Mouse (Mus musculus) neural tube, embryonic 14.5 days (tissue): ENCODE data around the gene Gpr87. TPM values are rescaled to one million over a fixed set of nuclear protein-coding genes. Genes with fewer than 3 reads are reported as not detected.

ENCODE experiments used
- ATAC-seq: fragments of 200-750 bp; cut with Nextera tagmentation; 2 replicates; pipeline ENCODE4 v1.8.0; 2017; ENCODE audit warnings: low read depth, mild to moderate bottlenecking, moderate TSS enrichment, moderate library complexity
- H3K27ac ChIP-seq: fragments of 300-500 bp; sonication (generic); 2 replicates; pipeline ENCODE4 v1.5.1; 2014; ENCODE audit warnings: low read depth, mild to moderate bottlenecking, control low read depth, low read length, moderate library complexity, mixed read lengths
- H3K27me3 ChIP-seq: fragments of 300-500 bp; sonication (generic); 2 replicates; pipeline ENCODE4 v1.6.1; 2014; ENCODE audit warnings: low read length; ENCODE audit not compliant: control insufficient read depth, insufficient read depth
- H3K36me3 ChIP-seq: fragments of 300-500 bp; sonication (generic); 2 replicates; pipeline ENCODE4 v1.6.1; 2014; ENCODE audit warnings: low read length, mixed read lengths; ENCODE audit not compliant: control insufficient read depth, insufficient read depth
- H3K4me1 ChIP-seq: fragments of 300-500 bp; sonication (generic); 2 replicates; pipeline ENCODE4 v1.6.1; 2014; ENCODE audit warnings: low read length; ENCODE audit not compliant: control insufficient read depth, insufficient read depth
- H3K4me2 ChIP-seq: fragments of 300-500 bp; sonication (generic); 2 replicates; pipeline ENCODE4 v1.6.1; 2014; ENCODE audit warnings: mild to moderate bottlenecking, low read depth, low read length, control low read depth
- H3K4me3 ChIP-seq: fragments of 300-500 bp; sonication (generic); 2 replicates; pipeline ENCODE4 v1.5.1; 2014; ENCODE audit warnings: low read depth, low read length, control low read depth, mixed read lengths
- H3K9ac ChIP-seq: fragments of 300-500 bp; sonication (generic); replicated peaks from 2 replicates; pipeline ENCODE4 v1.6.1; 2014; ENCODE audit warnings: low read depth, mild to moderate bottlenecking, control low read depth, low read length, mixed read lengths
- H3K9me3 ChIP-seq: fragments of 300-500 bp; sonication (generic); 2 replicates; pipeline ENCODE4 v1.6.1; 2016; ENCODE audit warnings: low read length; ENCODE audit not compliant: control insufficient read depth
- WGBS: fragments of 180-500 bp; shearing (Covaris S2); extraction: QIAGEN DNeasy Blood & Tissue Kit; methylation state at CpG from one replicate; pipeline ENCODE4 v1.1.7; 2014; 5-methylcytosine and 5-hydroxymethylcytosine counted together
- polyA plus RNA-seq: library from polyadenylated mRNA; unstranded; fragments of >200 nt; fragmentation: Nextera tagmentation; extraction: Ambion mirVana; gene quantifications from 2 replicates; pipeline ENCODE4 v1.2.1, GENCODE M21; 2014

Gpr87 gene
- polyA plus RNA-seq, 1 experiment from 2014 or later = 0.46 TPM

DNA sequence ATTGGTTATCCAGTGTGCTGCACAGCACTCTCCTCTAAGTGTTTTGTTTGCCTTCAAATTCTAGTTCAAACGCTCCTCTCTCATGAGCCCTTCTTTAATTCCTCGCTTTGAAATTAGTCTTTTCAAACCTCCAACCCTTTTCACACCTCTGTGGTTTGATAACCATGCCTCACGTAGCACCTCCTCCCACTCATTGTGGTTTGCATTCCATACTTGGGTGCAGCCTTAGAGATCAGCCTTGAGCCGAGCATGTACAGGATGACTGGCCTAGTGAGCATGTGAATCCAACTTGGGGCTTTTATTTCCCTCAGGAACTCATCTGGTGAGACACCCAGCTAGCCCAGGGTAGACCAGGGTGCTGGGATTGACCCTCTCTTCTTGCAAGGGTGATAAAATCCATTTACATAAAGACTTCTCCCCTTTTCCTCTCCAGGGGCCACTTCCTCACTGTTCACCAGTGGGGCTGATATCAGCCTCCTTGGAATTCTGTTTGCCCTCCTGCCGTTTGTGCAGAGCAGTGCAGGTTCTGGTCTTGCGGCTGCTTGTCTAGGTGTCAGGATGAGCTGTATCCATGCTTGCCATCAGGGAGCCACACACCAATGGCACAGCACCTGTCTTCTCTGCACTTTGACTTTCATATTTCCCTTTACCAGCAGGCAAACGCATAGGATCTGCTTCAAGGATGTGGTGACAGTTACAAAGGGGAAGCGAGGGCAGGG is 9.1 kb upstream of the Gpr87 start:
- no peaks in the 10 kb centered on the region for H3K9me3 ChIP-seq
- ATAC-seq = no peak
- no peak overlapping the region for H3K4me2 ChIP-seq
- H3K27me3 ChIP-seq = no peaks in the 10 kb centered on the region
- no peak overlapping the region for H3K9ac ChIP-seq
- no peak overlapping the region for H3K27ac ChIP-seq
- H3K4me1 ChIP-seq = no peaks in the 10 kb centered on the region
- no peaks in the 10 kb centered on the region for H3K36me3 ChIP-seq
- H3K4me3 ChIP-seq = no peak overlapping the region
- WGBS = 87% methylated on average over 8 of the region's 8 CpGs

GRCm38 (mm10) chr3:59197329-59197948 is 2.5 kb upstream of the Gpr87 start:
- Histone ChIP-seq H3K9ac (no peak overlapping the region), H3K4me3 (no peak overlapping the region), H3K9me3 (no peaks in the 10 kb centered on the region), H3K36me3 (no peaks in the 10 kb centered on the region), H3K4me1 (no peaks in the 10 kb centered on the region), H3K27me3 (no peaks in the 10 kb centered on the region), H3K27ac (no peak overlapping the region), H3K4me2 (no peak overlapping the region)
- 85% methylated on average over 4 of the region's 4 CpGs for WGBS
- ATAC-seq = no peak

- Histone ChIP-seq H3K27me3 (no peaks in the 10 kb centered on the region), H3K36me3 (no peaks in the 10 kb centered on the region), H3K4me3 (no peak overlapping the region), H3K27ac (no peak overlapping the region), H3K4me1 (no peaks in the 10 kb centered on the region), H3K9me3 (no peaks in the 10 kb centered on the region), H3K9ac (no peak overlapping the region), H3K4me2 (no peak overlapping the region)
- no peak for ATAC-seq
- 93% methylated on average over 7 of the region's 7 CpGs for WGBS
Observed at GRCm38 (mm10) chr3:59194099-59194498, 805 bp downstream of the Gpr87 start.

DNA sequence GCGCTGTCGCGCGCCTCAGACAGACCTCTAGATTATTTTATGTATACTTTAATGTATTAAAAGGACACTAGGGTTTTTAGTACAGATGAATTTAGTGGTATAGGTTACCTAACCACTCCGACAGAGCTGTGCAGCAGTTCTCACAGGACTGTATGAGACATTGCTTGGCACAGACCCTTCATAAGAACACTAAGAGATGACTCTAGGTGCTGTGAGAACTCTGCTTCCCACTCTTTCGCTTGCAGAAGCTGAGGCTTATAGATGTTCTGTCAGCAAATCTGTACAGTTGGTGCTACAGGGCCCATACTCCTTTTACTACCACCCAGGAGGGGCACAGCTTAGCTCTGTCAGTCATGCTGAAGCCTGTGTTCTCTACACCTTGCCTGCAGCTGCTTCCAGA is 3.2 kb downstream of the Gpr87 start:
- WGBS = 95% methylated on average over 6 of the region's 6 CpGs
- no peak overlapping the region for H3K4me2 ChIP-seq
- ATAC-seq = no peak
- H3K4me1 ChIP-seq = no peaks in the 10 kb centered on the region
- H3K4me3 ChIP-seq = no peak overlapping the region
- no peaks in the 10 kb centered on the region for H3K27me3 ChIP-seq
- H3K9me3 ChIP-seq = no peaks in the 10 kb centered on the region
- no peak overlapping the region for H3K9ac ChIP-seq
- no peak overlapping the region for H3K27ac ChIP-seq
- no peaks in the 10 kb centered on the region for H3K36me3 ChIP-seq

DNA sequence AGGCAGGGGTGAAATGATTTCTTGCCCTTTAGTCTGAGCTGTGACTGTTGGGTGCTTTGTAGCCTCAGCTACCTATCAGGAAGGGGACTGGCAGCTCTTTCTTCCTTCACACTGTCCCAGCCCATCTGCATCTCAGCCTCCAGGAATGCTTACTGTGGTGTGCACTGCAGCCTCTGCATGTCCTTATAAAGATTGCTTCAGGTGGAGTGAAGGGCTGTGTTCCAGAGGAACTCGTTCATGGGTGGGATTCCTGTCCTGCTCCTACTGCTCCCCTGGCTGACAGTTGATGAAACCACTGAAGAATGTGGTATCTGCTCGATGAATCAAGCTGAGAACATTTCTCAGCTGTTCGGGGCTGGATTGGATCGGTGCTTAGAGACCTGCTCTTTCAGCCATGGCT is 7.6 kb downstream of the Gpr87 start:
- Histone ChIP-seq H3K9ac (no peak overlapping the region), H3K9me3 (no peaks in the 10 kb centered on the region), H3K4me1 (no peaks in the 10 kb centered on the region), H3K27me3 (no peaks in the 10 kb centered on the region), H3K4me2 (no peak overlapping the region), H3K4me3 (no peak overlapping the region), H3K27ac (no peak overlapping the region), H3K36me3 (no peaks in the 10 kb centered on the region)
- WGBS = 93% methylated on average over 4 of the region's 4 CpGs
- no peak for ATAC-seq

- Histone ChIP-seq H3K27ac (no peak overlapping the region), H3K9ac (no peak overlapping the region), H3K4me1 (no peaks in the 10 kb centered on the region), H3K36me3 (no peaks in the 10 kb centered on the region), H3K27me3 (no peaks in the 10 kb centered on the region), H3K9me3 (no peaks in the 10 kb centered on the region), H3K4me2 (no peak overlapping the region), H3K4me3 (no peak overlapping the region)
- WGBS = 86% methylated on average over 4 of the region's 4 CpGs
- no peak for ATAC-seq
Observed at GRCm38 (mm10) chr3:59185662-59186061, 9.2 kb downstream of the Gpr87 start.

GRCm38 (mm10) chr3:59182129-59182528 is 12.8 kb downstream of the Gpr87 start:
- H3K9ac ChIP-seq = no peak overlapping the region
- no peak overlapping the region for H3K27ac ChIP-seq
- H3K27me3 ChIP-seq = no peaks in the 10 kb centered on the region
- H3K36me3 ChIP-seq = no peaks in the 10 kb centered on the region
- H3K4me1 ChIP-seq = no peaks in the 10 kb centered on the region
- H3K4me2 ChIP-seq = no peak overlapping the region
- no peak overlapping the region for H3K4me3 ChIP-seq
- no peaks in the 10 kb centered on the region for H3K9me3 ChIP-seq
- ATAC-seq = peak; percentile 46; the same call in 1 of the 2 replicates

GRCm38 (mm10) chr3:59181134-59181533 is 13.8 kb downstream of the Gpr87 start:
- Histone ChIP-seq H3K4me1 (no peaks in the 10 kb centered on the region), H3K9me3 (no peaks in the 10 kb centered on the region), H3K9ac (no peak overlapping the region), H3K36me3 (no peaks in the 10 kb centered on the region), H3K27me3 (no peaks in the 10 kb centered on the region), H3K4me2 (no peak overlapping the region), H3K4me3 (no peak overlapping the region), H3K27ac (no peak overlapping the region)
- 67% methylated on average over 5 of the region's 5 CpGs for WGBS
- no peak for ATAC-seq

GRCm38 (mm10) chr3:59176871-59177270 is 18.0 kb downstream of the Gpr87 start:
- H3K4me2 ChIP-seq = no peak overlapping the region
- ATAC-seq = no peak
- no peaks in the 10 kb centered on the region for H3K4me1 ChIP-seq
- 78% methylated on average over 5 of the region's 5 CpGs for WGBS
- H3K9ac ChIP-seq = no peak overlapping the region
- H3K27ac ChIP-seq = no peak overlapping the region
- H3K36me3 ChIP-seq = no peaks in the 10 kb centered on the region
- H3K9me3 ChIP-seq = no peaks in the 10 kb centered on the region
- no peaks in the 10 kb centered on the region for H3K27me3 ChIP-seq
- no peak overlapping the region for H3K4me3 ChIP-seq
